Mouse (Mus musculus) CH12F3 (cell line): ENCODE data around the gene Prok2.

Source experiments
- in situ Hi-C: fragments of 300-500 bp; cut with MboI; formaldehyde crosslinking; loops from 2 replicates; pipeline ENCODE4 v1.14.3; 2020; ENCODE audit warnings: low sequenced_read_pairs

Prok2 gene

DNA sequence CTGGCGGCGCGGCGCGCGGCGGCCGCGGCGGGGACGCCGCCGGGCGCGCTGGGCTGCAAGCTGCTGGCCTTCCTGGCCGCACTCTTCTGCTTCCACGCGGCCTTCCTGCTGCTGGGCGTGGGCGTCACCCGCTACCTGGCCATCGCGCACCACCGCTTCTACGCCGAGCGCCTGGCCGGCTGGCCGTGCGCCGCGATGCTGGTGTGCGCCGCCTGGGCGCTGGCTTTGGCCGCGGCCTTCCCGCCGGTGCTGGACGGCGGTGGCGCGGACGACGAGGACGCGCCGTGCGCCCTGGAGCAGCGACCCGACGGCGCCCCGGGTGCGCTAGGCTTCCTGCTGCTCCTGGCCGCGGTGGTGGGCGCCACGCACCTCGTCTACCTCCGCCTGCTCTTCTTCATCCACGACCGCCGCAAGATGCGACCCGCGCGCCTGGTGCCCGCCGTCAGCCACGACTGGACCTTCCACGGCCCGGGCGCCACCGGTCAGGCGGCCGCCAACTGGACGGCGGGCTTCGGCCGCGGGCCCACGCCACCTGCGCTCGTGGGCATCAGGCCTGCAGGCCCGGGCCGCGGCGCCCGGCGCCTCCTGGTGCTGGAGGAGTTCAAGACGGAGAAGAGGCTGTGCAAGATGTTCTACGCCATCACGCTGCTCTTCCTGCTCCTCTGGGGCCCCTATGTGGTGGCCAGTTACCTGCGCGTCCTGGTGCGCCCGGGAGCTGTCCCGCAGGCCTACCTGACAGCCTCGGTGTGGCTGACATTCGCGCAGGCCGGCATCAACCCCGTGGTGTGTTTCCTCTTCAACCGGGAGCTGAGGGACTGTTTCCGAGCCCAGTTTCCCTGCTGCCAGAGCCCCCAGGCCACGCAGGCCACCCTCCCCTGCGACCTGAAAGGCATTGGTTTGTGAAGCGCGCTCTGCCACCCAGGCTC lies 33.0 kb downstream of the Prok2 start:
- in situ Hi-C loops, result no loop called here

DNA sequence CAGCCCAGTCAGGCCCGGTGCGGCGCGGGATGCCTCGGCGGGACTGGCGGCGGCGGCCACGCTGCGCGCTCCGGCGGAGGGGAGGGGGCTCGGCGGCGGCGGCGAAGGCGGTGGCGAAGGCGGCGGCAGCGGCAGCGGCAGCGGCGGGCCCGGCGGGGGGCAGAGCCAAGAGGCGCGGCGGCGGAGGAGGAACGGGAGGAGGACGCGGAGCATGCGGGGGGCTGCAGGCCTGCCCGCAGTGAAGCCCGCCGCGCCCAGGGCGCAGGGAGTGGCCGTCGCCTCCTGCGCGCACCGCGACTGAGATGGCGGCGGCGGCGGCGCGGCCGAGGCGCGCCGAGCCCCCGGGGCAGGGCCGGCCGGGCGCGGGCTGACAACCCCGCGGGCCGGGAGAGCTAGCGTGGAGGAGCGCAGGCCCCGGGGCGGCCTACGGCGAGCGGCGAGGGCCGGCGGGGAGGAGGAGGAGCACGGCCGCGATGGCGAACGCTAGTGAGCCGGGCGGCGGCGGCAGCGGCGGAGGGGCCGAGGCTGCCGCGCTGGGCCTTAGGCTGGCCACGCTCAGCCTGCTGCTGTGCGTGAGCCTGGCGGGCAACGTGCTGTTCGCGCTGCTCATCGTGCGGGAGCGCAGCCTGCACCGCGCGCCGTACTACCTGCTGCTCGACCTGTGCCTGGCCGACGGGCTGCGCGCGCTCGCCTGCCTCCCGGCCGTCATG lies 33.8 kb downstream of the Prok2 start, which contains the start of gene Gpr27:
Gpr27 (plus strand) TSS at position 474 of the 710 bp plus-strand sequence.
- in situ Hi-C loops, result no loop called here

GRCm38 (mm10) chr6:99691666-99692205 lies 34.5 kb downstream of the Prok2 start:
- in situ Hi-C loops, result no loop called here

GRCm38 (mm10) chr6:99688513-99688912 lies 37.7 kb downstream of the Prok2 start:
- in situ Hi-C loops, result no loop called here

- in situ Hi-C loops, result no loop called here
These were observed 41.3 kb downstream of the Prok2 start for GRCm38 (mm10) chr6:99684899-99685298.

DNA sequence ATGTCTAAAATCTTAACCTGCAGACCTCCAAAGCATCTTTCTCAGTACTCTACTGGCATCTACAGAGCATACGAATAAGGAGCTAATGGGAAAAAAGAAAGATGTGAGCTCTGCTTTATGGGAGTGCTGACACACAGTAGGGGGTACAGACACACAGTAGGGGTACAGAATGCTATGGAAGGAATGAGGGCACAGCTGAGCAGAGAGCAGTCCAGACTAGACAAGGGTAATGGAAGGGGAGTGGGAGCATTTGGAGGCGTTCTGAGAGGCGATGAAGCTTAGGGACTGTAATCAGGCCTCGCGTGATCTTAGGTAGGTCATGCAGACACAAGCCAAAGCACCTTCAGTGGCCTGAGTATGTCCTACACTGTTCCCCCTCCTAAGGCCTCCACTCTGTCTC lies 42.2 kb downstream of the Prok2 start:
- in situ Hi-C loops, result no loop called here

DNA sequence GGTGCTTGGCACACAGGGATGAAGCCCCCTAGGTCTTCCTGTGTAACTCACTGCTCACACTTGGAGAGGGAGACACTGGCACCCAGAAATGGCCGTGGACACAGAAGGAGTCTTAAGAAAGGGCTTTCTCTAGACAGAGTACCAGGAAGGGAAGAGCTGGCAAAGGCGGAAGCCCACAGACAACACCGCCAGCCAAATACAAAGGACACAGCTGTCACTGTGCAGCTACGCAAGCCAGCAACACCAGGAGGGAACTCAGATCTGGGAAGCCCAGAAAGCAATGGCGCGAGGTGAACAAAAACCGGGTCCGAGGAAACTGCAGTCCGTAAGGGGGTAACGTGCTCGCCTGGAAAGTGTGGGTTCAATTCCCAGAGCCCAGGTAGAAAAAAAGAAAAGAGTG lies 48.1 kb downstream of the Prok2 start:
- in situ Hi-C loops, result no loop called here

GRCm38 (mm10) chr6:99677325-99677724 lies 48.9 kb downstream of the Prok2 start:
- in situ Hi-C loops, result no loop called here

- in situ Hi-C loops, result no loop called here
These were observed 51.7 kb downstream of the Prok2 start for GRCm38 (mm10) chr6:99674482-99674881.

- in situ Hi-C loops, result no loop called here
These were observed 54.4 kb downstream of the Prok2 start for GRCm38 (mm10) chr6:99671768-99672167.

GRCm38 (mm10) chr6:99670481-99671119 lies 55.6 kb downstream of the Prok2 start:
- in situ Hi-C loops, result no loop called here

- in situ Hi-C loops, result no loop called here
These were observed 56.5 kb downstream of the Prok2 start for GRCm38 (mm10) chr6:99669481-99670325.

- in situ Hi-C loops, result no loop called here
These were observed 58.9 kb downstream of the Prok2 start for GRCm38 (mm10) chr6:99667290-99667689.

GRCm38 (mm10) chr6:99666318-99667171 lies 59.6 kb downstream of the Prok2 start, which contains the start of the genes Eif4e3 and Gm20696:
TSS of gene Eif4e3 (minus strand) at chr6:99666771.
TSS of gene Gm20696 (minus strand) at chr6:99666797.
- in situ Hi-C loops, result no loop called here

DNA sequence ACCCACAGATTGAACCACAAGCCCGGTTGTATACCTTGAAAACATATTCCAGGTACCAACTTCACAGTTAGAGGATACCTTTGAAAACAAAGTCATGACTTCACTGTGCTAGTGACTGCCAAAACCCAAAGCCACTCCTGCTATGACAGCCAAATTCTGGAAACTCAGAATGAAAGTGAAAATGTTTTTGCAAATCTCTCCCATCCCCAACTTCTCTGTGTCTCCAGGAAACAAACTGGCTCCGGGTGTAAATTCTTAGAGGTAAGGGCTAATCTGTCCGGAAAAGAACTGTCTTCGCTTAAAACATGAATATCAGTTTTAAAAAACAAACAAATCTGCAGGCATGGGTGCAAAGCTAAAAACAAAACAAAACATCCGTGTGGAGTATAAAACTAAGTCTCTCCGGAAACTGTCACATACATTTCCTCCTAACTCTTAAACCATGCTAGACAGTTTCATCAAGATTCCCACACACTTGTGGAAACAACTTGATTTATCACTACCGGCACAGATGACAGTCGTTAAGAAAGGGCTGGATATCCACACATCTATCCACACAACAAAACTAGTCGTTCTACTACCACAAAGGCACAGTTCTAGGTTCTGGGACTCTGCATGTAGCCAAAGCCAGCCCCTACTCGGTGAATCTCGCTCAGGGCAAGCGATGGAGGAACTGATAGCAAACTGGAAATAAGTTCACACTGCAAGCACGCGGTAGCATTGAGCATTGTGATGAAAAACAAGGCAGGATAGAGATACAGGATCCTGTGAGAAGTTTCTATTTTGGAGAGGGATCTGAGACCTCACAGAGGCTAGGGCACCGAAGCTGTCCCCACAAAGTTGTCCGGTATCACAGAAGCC lies 60.5 kb downstream of the Prok2 start:
- in situ Hi-C loops, result no loop called here

DNA sequence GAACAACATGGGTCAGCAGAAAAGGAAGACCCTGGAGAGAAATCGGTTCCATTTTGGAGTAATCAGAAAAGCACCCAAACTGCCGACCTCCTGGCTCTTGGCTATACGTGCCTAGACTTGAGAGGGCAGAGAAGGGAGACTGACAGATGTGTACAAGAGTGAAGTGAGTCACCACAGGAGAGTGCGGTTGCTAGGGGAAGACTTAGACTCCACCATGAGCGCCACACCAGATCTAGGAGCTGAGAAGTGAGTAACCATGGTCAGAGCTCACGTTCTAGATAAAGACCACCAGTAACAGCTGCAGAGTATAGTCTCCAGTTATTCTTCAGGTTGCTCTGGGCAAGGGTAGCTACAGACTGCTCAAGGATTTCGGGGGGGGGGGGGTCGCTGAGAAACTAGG lies 63.0 kb downstream of the Prok2 start:
- in situ Hi-C loops, result no loop called here
